Mouse (Mus musculus) myocyte (in vitro differentiated cells): Measurements from ENCODE around the gene Cops4. TPM values are rescaled to one million over a fixed set of nuclear protein-coding genes. Genes with fewer than 3 reads are reported as not detected.
A peak's percentile ranks its signal among the peaks of the same experiment; 100 is the strongest.

Source experiments
- H3K27me3 ChIP-seq: one replicate; pipeline ENCODE4 v1.6.1; 2011; ENCODE audit not compliant: control insufficient read depth, insufficient read depth, insufficient read length
- H3K36me3 ChIP-seq: one replicate; pipeline ENCODE4 v1.6.1; 2011; ENCODE audit not compliant: control insufficient read depth, insufficient read depth
- H3K4me2 ChIP-seq: one replicate; pipeline ENCODE4 v1.6.1; 2011; ENCODE audit warnings: low read depth, control low read depth
- H3K4me3 ChIP-seq: one replicate; pipeline ENCODE4 v1.5.1; 2011; ENCODE audit warnings: mild to moderate bottlenecking, control low read depth, moderate library complexity
- H3K79me2 ChIP-seq: one replicate; pipeline ENCODE4 v1.6.1; 2011; ENCODE audit not compliant: control insufficient read depth, insufficient read depth
- H3ac ChIP-seq: one replicate; pipeline ENCODE4 v1.6.1; 2011; ENCODE audit not compliant: control insufficient read depth, insufficient read length
- CEBPB ChIP-seq: IDR thresholded peaks from 2 replicates; pipeline ENCODE4 v1.6.1; 2011; ENCODE audit warnings: mild to moderate bottlenecking, moderate library complexity; ENCODE audit not compliant: poor library complexity, insufficient read depth, severe bottlenecking
- E2F4 ChIP-seq: IDR thresholded peaks from one replicate; pipeline ENCODE4 v1.6.1; 2011; ENCODE audit warnings: mild to moderate bottlenecking, control low read depth, moderate library complexity; ENCODE audit not compliant: insufficient read depth
- MAX ChIP-seq: IDR thresholded peaks from one replicate; pipeline ENCODE4 v1.6.1; 2011; ENCODE audit warnings: low read depth, mild to moderate bottlenecking, control low read depth
- MYOD1 ChIP-seq, 3 experiments: IDR thresholded peaks; one replicate each; pipeline ENCODE4 v1.6.1; 2011; ENCODE audit warnings: control low read depth in 2 of 3, low read depth in 2 of 3, mild to moderate bottlenecking in 2 of 3, moderate library complexity in 1 of 3; ENCODE audit not compliant: insufficient read length in 2 of 3, control insufficient read depth in 1 of 3
- MYOG ChIP-seq, 3 experiments: IDR thresholded peaks; one replicate each; pipeline ENCODE4 v1.6.1; 2011; ENCODE audit warnings: control low read depth in 2 of 3, low read depth in 2 of 3, mild to moderate bottlenecking in 2 of 3; ENCODE audit not compliant: insufficient read length in 2 of 3, control insufficient read depth in 1 of 3, insufficient read depth in 1 of 3
- POLR2A ChIP-seq: IDR thresholded peaks from one replicate; pipeline ENCODE4 v1.6.1; 2011; ENCODE audit warnings: low read depth, mild to moderate bottlenecking, control low read depth, moderate library complexity; ENCODE audit not compliant: insufficient read length
- POLR2AphosphoS2 ChIP-seq: IDR thresholded peaks from one replicate; pipeline ENCODE4 v1.6.1; 2011; ENCODE audit warnings: low read depth, control low read depth; ENCODE audit not compliant: insufficient read length
- REST ChIP-seq: IDR thresholded peaks from one replicate; pipeline ENCODE4 v1.6.1; 2011; ENCODE audit warnings: mild to moderate bottlenecking, control low read depth, moderate library complexity; ENCODE audit not compliant: insufficient read depth, insufficient read length
- SRF ChIP-seq: IDR thresholded peaks from one replicate; pipeline ENCODE4 v1.6.1; 2011; ENCODE audit warnings: low read depth; ENCODE audit not compliant: control insufficient read depth, insufficient read length
- TCF12 ChIP-seq: IDR thresholded peaks from one replicate; pipeline ENCODE4 v1.6.1; 2011; ENCODE audit warnings: mild to moderate bottlenecking, control low read depth; ENCODE audit not compliant: poor library complexity, insufficient read depth, severe bottlenecking
- TCF3 ChIP-seq: IDR thresholded peaks from one replicate; pipeline ENCODE4 v1.6.1; 2011; ENCODE audit warnings: low read depth, control low read depth; ENCODE audit not compliant: insufficient read length
- USF1 ChIP-seq: IDR thresholded peaks from one replicate; pipeline ENCODE4 v1.6.1; 2011; ENCODE audit warnings: low read depth, mild to moderate bottlenecking, control low read depth, moderate library complexity
- polyA plus RNA-seq: library from polyadenylated mRNA; unstranded; fragments of >200 nt; fragmentation: generic; extraction: Trizol; gene quantifications from one replicate; pipeline ENCODE4 v1.2.1, GENCODE M21; 2012; ENCODE audit warnings: missing spikeins

Gene Cops4
- polyA plus RNA-seq, 1 experiment = 104 TPM

DNA sequence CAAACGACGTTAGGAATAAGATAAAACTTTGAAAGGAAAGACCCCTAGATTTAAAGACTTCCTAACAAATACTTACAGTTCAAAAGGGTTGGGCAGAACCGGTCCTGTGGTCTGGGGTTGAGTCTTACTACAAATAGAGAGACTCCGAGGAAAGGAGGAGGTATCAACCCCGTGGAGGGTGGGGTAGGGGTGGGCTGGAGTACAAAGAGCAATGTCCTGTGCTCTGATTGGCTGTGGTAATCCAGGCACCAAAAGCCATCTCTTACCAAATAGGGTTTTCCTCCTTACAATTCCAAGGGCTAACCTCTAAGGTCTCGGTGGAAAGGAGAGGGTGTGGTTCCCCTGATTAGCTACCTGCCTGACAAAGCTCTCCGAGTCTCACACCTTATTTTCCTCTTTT is 54.0 kb downstream of the Cops4 start, which contains the start of gene Plac8:
Plac8 (minus strand) TSS at position 177 of the 400 bp plus-strand sequence.
- no peak within 1 kb of the TSS for H3K4me3 ChIP-seq
- H3K4me2 ChIP-seq = no peak within 1 kb of the TSS
- TF ChIP-seq E2F4 = no peak
- no peak for TF ChIP-seq MAX
- TF ChIP-seq TCF3 = no peak
- TF ChIP-seq CEBPB = no peak
- no peak for TF ChIP-seq MYOD1 (IDR thresholded peaks at IDR 0.05; ENCODE audit: control insufficient read depth in 1 of 3, insufficient read length in 2 of 3, low read depth in 2 of 3)
- TF ChIP-seq SRF = no peak
- TF ChIP-seq POLR2A = no peak
- TF ChIP-seq MYOG (IDR thresholded peaks at IDR 0.05; ENCODE audit: control insufficient read depth in 1 of 3, insufficient read depth in 1 of 3, insufficient read length in 2 of 3, low read depth in 2 of 3) = no peak
- TF ChIP-seq TCF12 = no peak
- no peak for TF ChIP-seq USF1
- TF ChIP-seq POLR2AphosphoS2 = no peak
- TF ChIP-seq REST = no peak
- H3K36me3 ChIP-seq = no peaks in the 10 kb centered on the region
- H3K79me2 ChIP-seq = no peaks in the 10 kb centered on the region
- H3ac ChIP-seq = no peak within 1 kb of the TSS
- H3K27me3 ChIP-seq = no peaks in the 10 kb centered on the region

DNA sequence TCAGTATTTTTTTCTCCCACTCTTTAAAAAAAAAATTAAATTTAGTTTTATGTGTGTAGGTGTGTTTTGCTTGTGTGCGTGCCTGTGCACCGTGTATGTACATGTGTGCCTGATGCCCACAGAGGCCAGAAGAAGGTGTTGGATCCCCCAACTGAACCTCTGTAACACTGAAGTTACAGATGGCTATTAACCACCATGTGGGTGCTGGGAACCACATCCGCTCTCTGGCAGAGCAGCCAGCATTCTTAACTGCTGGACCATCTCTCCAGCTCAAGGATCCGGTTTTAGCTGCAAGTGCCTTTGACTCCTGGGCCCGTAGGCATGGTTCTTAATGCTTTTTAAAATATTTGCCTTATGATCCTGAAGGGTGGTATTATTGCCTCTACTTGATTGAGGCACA is 55.1 kb downstream of the Cops4 start:
- Histone ChIP-seq H3K79me2 (no peaks in the 10 kb centered on the region), H3K36me3 (no peaks in the 10 kb centered on the region), H3K27me3 (no peaks in the 10 kb centered on the region), H3ac (no peak overlapping the region), H3K4me2 (no peak overlapping the region), H3K4me3 (no peak overlapping the region)
- TF ChIP-seq MAX = no peak
- no peak for TF ChIP-seq TCF3
- no peak for TF ChIP-seq POLR2A
- TF ChIP-seq USF1 = no peak

DNA sequence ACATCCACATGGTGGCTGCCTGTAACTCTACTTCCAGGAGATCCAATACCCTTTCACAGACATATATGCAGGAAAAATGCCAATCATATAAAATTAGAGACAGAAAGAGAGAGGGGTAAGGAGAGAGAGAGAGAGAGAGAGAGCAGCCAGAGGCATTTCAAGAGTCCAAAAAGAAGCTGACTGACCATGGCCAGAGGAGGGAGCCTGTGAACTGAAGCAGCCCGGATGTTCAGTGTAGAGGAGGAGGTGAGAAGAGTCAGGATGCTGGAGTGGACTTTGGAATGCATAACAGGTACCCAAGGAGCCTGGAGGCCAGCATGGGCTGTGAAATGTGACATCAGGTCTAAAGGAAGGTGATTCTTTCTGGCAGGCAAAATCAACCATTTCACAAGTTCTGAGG is 56.7 kb downstream of the Cops4 start:
- H3K27me3 ChIP-seq = no peaks in the 10 kb centered on the region
- no peaks in the 10 kb centered on the region for H3K36me3 ChIP-seq
- no peak overlapping the region for H3K4me2 ChIP-seq
- H3K79me2 ChIP-seq = no peaks in the 10 kb centered on the region
- TF ChIP-seq SRF (no peak), TCF12 (no peak), MAX (no peak), POLR2AphosphoS2 (no peak), MYOD1 (IDR thresholded peaks at IDR 0.05; ENCODE audit: control insufficient read depth in 1 of 3, insufficient read length in 2 of 3, low read depth in 2 of 3) (no peak), REST (no peak), POLR2A (no peak), MYOG (IDR thresholded peaks at IDR 0.05; ENCODE audit: control insufficient read depth in 1 of 3, insufficient read depth in 1 of 3, insufficient read length in 2 of 3, low read depth in 2 of 3) (no peak), USF1 (no peak), CEBPB (no peak), E2F4 (no peak), TCF3 (no peak)
- no peak overlapping the region for H3ac ChIP-seq
- no peak overlapping the region for H3K4me3 ChIP-seq

DNA sequence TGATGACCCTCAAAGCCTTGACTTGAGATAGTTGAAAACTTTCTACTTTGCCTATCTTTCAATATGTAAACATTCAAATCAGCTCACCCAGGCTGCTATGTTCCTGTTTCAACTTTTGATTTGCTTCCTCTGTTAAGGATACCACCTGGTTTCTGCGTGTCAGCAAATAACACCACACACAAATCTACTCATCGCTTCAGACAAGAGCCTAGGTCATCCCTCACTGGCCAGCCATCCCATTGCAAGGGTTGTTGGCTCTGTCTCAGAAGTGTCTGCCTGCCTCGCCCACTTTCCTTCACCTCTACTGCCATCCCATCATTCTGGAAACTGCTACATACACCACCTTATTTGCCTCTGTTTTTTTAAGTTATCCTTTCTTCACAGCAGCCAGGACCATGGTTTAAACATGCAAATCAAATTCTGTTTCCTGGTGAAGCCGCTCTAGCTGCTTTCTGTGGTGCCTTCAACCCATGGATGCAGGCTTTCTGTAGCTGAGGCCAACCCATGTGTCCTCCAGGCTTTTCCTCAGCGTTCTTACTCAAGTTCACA is 60.8 kb downstream of the Cops4 start:
- Histone ChIP-seq H3K4me3 (no peak overlapping the region), H3K4me2 (no peak overlapping the region), H3ac (no peak overlapping the region), H3K27me3 (no peaks in the 10 kb centered on the region), H3K79me2 (no peaks in the 10 kb centered on the region), H3K36me3 (no peaks in the 10 kb centered on the region)
- TF ChIP-seq MYOD1 (IDR thresholded peaks at IDR 0.05; ENCODE audit: control insufficient read depth in 1 of 3, insufficient read length in 2 of 3, low read depth in 2 of 3) = no peak

DNA sequence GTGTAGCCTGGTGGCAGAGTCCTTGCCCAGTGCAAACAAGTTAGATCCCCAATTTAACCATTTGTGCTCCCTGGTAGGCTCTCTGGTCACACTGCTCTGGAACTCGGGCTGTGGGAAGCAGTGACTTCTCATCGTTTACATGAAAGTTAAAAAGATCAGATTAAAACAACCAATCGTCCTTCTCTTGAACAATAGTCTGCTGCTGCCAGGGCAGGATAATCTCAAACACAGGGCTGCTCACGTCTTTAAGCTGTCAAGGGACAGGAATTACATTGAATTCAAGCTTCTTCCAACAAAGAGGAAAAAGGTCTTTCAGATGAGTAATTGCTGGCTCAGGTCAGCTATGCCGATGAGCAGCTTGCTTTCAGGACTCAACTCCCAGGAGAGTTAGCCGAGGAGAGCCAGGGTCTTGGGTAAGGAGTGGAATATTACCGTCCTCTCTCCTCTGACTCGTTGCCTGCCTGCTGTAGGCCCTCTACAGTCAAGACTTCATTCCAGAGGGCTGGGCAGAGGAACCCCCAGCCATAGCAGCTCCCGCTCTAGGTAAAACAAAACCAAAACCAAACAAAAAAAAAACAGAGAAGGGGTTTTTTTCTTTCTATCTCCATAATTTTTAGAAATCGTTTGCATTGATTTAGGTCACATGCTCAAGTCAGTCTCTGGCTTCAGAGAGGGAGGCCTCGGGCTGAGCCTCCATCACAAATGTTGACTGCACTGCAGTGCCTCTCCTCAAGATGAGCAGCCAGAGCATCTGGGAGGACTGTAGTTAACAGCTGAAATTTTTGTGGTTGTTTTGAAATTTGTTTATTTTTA is 63.7 kb downstream of the Cops4 start:
- Histone ChIP-seq H3K27me3 (no peaks in the 10 kb centered on the region), H3K4me3 (no peak overlapping the region), H3K4me2 (peak overlapping the region; percentile 42), H3K36me3 (no peaks in the 10 kb centered on the region), H3K79me2 (no peaks in the 10 kb centered on the region), H3ac (no peak overlapping the region)
- TF ChIP-seq MYOD1 (IDR thresholded peaks at IDR 0.05; ENCODE audit: control insufficient read depth in 1 of 3, insufficient read length in 2 of 3, low read depth in 2 of 3) (no peak), MAX (no peak), REST (no peak), MYOG (IDR thresholded peaks at IDR 0.05; ENCODE audit: control insufficient read depth in 1 of 3, insufficient read depth in 1 of 3, insufficient read length in 2 of 3, low read depth in 2 of 3) (no peak), CEBPB (no peak), E2F4 (no peak), TCF12 (no peak), USF1 (no peak), POLR2A (no peak)
